Mouse (Mus musculus): ENCODE results near the gene Zfp248. TPM values are rescaled to one million over a fixed set of nuclear protein-coding genes. Genes with fewer than 3 reads are reported as not detected.

Zfp248 gene
- 0.50 TPM for total RNA-seq (2023)

GRCm38 (mm10) chr6:118455042-118455631 lies at the start of gene Zfp248:
Gene Zfp248, minus strand, starts transcription at chr6:118455528.

GRCm38 (mm10) chr6:118478957-118479708 lies 23.8 kb upstream of the Zfp248 start, which contains the start of gene Zfp9:
Gene Zfp9, minus strand, starts transcription at chr6:118479320.

GRCm38 (mm10) chr6:118419050-118419920 lies 36.0 kb downstream of the Zfp248 start, which contains the start of gene Bms1:
Gene Bms1, minus strand, starts transcription at chr6:118419474.

Other genes starting within 250 kb of the Zfp248 start
- gene Bms1, start 36.1 kb downstream of the Zfp248 start, total RNA-seq (2023), result 51.3 TPM
- not detected for gene Zfp9, start 23.8 kb upstream of the Zfp248 start, total RNA-seq (2023)
- gene Ankrd26, start 106.7 kb upstream of the Zfp248 start, total RNA-seq (2023), result 7.2 TPM

All from CD4-positive naive resting alpha-beta T cell, adult 76 days (primary cell).